Mouse (Mus musculus): Measurements from ENCODE around the gene Capza1. TPM values are rescaled to one million over a fixed set of nuclear protein-coding genes. Genes with fewer than 3 reads are reported as not detected.

The Capza1 gene
- 8.7 TPM in 2 replicates for polyA plus RNA-seq (2012; rRNA removed; ENCODE audit: low replicate concordance)

GRCm38 (mm10) chr3:104863786-104864650, at the start of gene Capza1, which contains the start of gene St7l:
TSS of gene Capza1 (minus strand) at chr3:104864505.
TSS of gene St7l (plus strand) at chr3:104864005.

GRCm38 (mm10) chr3:104817991-104818748, 46.1 kb downstream of the Capza1 start, which contains the start of gene Mov10:
TSS of gene Mov10 (minus strand) at chr3:104818563.

DNA sequence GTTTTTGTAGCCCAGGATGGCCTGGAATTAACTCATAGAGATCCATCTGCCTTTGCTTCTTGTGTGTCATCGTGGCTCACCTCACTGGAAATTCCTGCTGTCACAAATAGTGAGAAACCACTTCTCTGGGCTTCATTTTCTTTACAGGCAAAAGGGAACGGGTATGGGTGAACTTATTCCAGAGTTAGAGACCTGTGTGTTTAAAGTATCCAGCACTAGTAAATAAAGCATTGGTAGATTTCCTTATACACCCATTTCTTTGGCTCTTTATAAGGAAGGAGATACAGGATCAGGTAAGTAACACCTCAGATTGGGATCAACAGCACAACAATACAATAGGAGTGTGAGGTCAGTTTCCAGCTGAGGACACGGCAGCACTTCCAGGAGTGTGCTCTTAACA, 76.2 kb downstream of the Capza1 start, which contains the start of gene Rhoc:
Gene Rhoc, plus strand, starts transcription at position 301 of the 400 bp plus-strand sequence.

DNA sequence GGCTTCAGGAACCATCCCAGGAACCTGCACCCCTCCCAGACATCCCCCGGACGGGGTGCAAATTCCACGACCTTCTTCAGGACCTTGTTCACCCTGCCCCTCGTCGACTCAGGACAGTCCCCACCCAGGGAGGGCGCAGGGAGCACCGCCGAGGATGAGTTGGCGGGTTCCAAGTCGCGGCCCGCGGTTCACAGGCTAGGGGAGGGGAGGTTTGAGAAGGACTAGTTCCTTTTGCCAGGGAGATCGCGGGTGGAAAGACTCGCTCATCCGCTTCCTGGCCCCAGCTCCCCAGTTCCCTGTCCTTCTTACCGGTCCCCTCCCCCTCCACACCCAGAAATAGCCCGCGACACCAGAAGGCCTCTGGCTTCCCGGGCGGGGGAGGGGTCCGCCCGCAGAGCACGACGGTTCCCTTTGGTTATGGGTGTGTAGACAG, 82.8 kb downstream of the Capza1 start, which contains the start of gene Fam19a3:
Gene Fam19a3, minus strand, starts transcription at position 370 of the 433 bp plus-strand sequence.

DNA sequence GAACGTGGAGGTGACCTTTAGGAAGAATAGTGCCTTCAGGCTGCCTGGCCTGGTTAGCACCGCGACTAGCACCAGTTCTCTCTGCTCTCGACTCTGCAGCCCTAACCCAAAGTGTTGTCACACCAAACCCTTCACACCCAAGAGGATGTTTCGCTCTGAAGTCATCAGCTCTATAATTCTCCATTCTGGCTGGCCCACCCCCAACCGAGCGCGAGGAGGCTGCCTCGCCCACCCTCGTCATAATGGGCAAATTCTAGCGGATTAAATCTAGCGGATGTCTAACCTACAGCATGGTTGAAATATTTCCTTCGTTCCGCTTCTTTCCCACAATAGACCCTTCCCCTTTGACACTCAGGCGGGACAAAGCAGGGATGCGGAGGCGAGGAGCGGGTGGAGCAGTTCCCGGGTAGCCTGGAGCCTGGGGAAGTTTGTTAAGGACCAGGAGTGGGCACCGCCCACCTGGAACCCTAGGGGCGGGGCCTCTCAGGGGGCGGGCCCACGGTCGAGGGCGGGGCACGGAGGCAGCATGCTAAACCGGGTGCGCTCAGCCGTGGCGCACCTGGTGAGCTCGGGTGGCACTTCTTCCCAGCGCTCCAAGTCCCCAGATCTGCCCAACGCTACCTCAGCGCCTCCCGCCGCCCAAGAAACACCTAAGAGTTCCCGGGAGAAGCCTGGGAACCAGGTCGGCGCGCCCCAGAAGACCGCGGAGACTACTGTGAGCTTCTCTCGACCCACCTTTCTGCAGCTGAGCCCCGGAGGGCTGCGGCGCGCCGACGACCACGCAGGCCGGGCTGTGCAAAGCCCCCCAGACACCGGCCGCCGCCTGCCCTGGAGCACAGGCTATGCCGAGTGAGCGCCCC, 83.5 kb downstream of the Capza1 start, which contains the start of gene Ppm1j:
Gene Ppm1j, plus strand, starts transcription at position 496 of the 860 bp plus-strand sequence.

Other genes with a start within 250 kb of the Capza1 start
- 22.7 and 25.0 TPM in 2 replicates for gene Slc16a1, start 225.8 kb downstream of the Capza1 start, polyA plus RNA-seq (2012; rRNA removed; ENCODE audit: low replicate concordance)
- 125 and 134 TPM in 2 replicates for gene Ppm1j, start 83.4 kb downstream of the Capza1 start, polyA plus RNA-seq (2012; rRNA removed; ENCODE audit: low replicate concordance)
- 1.2 and 2.1 TPM in 2 replicates for gene Fam19a3, start 82.7 kb downstream of the Capza1 start, polyA plus RNA-seq (2012; rRNA removed; ENCODE audit: low replicate concordance)
- 176 and 350 TPM in 2 replicates for gene Rhoc, start 76.1 kb downstream of the Capza1 start, polyA plus RNA-seq (2012; rRNA removed; ENCODE audit: low replicate concordance)
- 30.7 and 52.9 TPM in 2 replicates for gene Mov10, start 45.9 kb downstream of the Capza1 start, polyA plus RNA-seq (2012; rRNA removed; ENCODE audit: low replicate concordance)
- gene St7l, start 500 bp downstream of the Capza1 start, polyA plus RNA-seq (2012; rRNA removed; ENCODE audit: low replicate concordance), result 3.0 and 3.4 TPM in 2 replicates
- 4.9 and 5.5 TPM in 2 replicates for gene Wnt2b, start 97.4 kb upstream of the Capza1 start, polyA plus RNA-seq (2012; rRNA removed; ENCODE audit: low replicate concordance)
- gene Cttnbp2nl, start 188.6 kb upstream of the Capza1 start, polyA plus RNA-seq (2012; rRNA removed; ENCODE audit: low replicate concordance), result 2.0 and 2.5 TPM in 2 replicates
- gene 4930564D02Rik, start 202.3 kb upstream of the Capza1 start, polyA plus RNA-seq (2012; rRNA removed; ENCODE audit: low replicate concordance), result not detected in 2 replicates